Mouse (Mus musculus) erythroblast, embryonic 14.5 days (primary cell): ENCODE measurements around the gene Rab31. TPM values are rescaled to one million over a fixed set of nuclear protein-coding genes. Genes with fewer than 3 reads are reported as not detected.

Experiments
- H3K27me3 ChIP-seq: 2 replicates; pipeline ENCODE4 v1.6.1; 2012; ENCODE audit warnings: inconsistent platforms; ENCODE audit not compliant: control insufficient read depth
- H3K36me3 ChIP-seq: 2 replicates; pipeline ENCODE4 v1.6.1; 2012; ENCODE audit warnings: mild to moderate bottlenecking, inconsistent platforms; ENCODE audit not compliant: control insufficient read depth
- H3K4me1 ChIP-seq: 2 replicates; pipeline ENCODE4 v1.6.1; 2012; ENCODE audit warnings: inconsistent platforms; ENCODE audit not compliant: control insufficient read depth
- H3K4me3 ChIP-seq: replicated peaks from 2 replicates; pipeline ENCODE3; 2012; ENCODE audit warnings: moderate library complexity, mild to moderate bottlenecking, inconsistent platforms
- H3K9me3 ChIP-seq: 2 replicates; pipeline ENCODE4 v1.6.1; 2012; ENCODE audit warnings: low read length, inconsistent platforms, mixed read lengths; ENCODE audit not compliant: control insufficient read depth
- GATA1 ChIP-seq: IDR thresholded peaks from 2 replicates; pipeline ENCODE4 v1.6.1; 2012; ENCODE audit warnings: low read length, inconsistent platforms, mixed read lengths
- TAL1 ChIP-seq: IDR thresholded peaks from 3 replicates; pipeline ENCODE4 v1.6.1; 2012; ENCODE audit warnings: low read length, inconsistent platforms, mixed read lengths
- polyA plus RNA-seq: library from polyadenylated mRNA; stranded (reverse); fragments of >175 nt; gene quantifications from 2 replicates; pipeline ENCODE4 v1.2.3, GENCODE M21; 2012

Gene Rab31
- polyA plus RNA-seq, 1 experiment, result not detected

- Histone ChIP-seq H3K27me3 (no peaks in the 10 kb centered on the region), H3K4me1 (no peaks in the 10 kb centered on the region), H3K9me3 (no peaks in the 10 kb centered on the region), H3K4me3 (no peak overlapping the region), H3K36me3 (no peaks in the 10 kb centered on the region)
- TF ChIP-seq GATA1 (no peak), TAL1 (no peak)
Observed at GRCm38 (mm10) chr17:65701797-65702566, 70.6 kb downstream of the Rab31 start.

- Histone ChIP-seq H3K36me3 (no peaks in the 10 kb centered on the region), H3K27me3 (no peaks in the 10 kb centered on the region), H3K9me3 (no peaks in the 10 kb centered on the region), H3K4me3 (no peak overlapping the region), H3K4me1 (no peaks in the 10 kb centered on the region)
- TF ChIP-seq TAL1 (no peak), GATA1 (no peak)
Observed at GRCm38 (mm10) chr17:65701356-65701755, 71.2 kb downstream of the Rab31 start.

- H3K27me3 ChIP-seq, result no peaks in the 10 kb centered on the region
Observed at GRCm38 (mm10) chr17:65700060-65700459, 72.5 kb downstream of the Rab31 start.

GRCm38 (mm10) chr17:65697791-65698463, 74.6 kb downstream of the Rab31 start:
- no peaks in the 10 kb centered on the region for H3K36me3 ChIP-seq
- TF ChIP-seq TAL1 (no peak), GATA1 (no peak)
- no peaks in the 10 kb centered on the region for H3K9me3 ChIP-seq
- H3K27me3 ChIP-seq, result no peaks in the 10 kb centered on the region
- H3K4me1 ChIP-seq, result no peaks in the 10 kb centered on the region
- no peak overlapping the region for H3K4me3 ChIP-seq

More at GRCm38 (mm10) chr17:65700060-65700459, 72.5 kb downstream of the Rab31 start:
- Histone ChIP-seq H3K4me1 (no peaks in the 10 kb centered on the region), H3K4me3 (no peak overlapping the region), H3K36me3 (no peaks in the 10 kb centered on the region), H3K9me3 (no peaks in the 10 kb centered on the region)
- TF ChIP-seq TAL1, result no peak
- no peak for TF ChIP-seq GATA1

- Histone ChIP-seq H3K9me3 (no peaks in the 10 kb centered on the region), H3K4me3 (no peak overlapping the region), H3K27me3 (no peaks in the 10 kb centered on the region), H3K4me1 (no peaks in the 10 kb centered on the region), H3K36me3 (no peaks in the 10 kb centered on the region)
- TF ChIP-seq TAL1, result no peak
- TF ChIP-seq GATA1, result no peak
Observed at GRCm38 (mm10) chr17:65696939-65697338, 75.6 kb downstream of the Rab31 start.

GRCm38 (mm10) chr17:65692276-65692675, 80.3 kb downstream of the Rab31 start:
- no peak overlapping the region for H3K4me3 ChIP-seq
- no peaks in the 10 kb centered on the region for H3K36me3 ChIP-seq
- H3K4me1 ChIP-seq, result no peaks in the 10 kb centered on the region
- TF ChIP-seq GATA1, result no peak
- no peak for TF ChIP-seq TAL1
- H3K9me3 ChIP-seq, result no peaks in the 10 kb centered on the region
- no peaks in the 10 kb centered on the region for H3K27me3 ChIP-seq

- Histone ChIP-seq H3K36me3 (no peaks in the 10 kb centered on the region), H3K4me1 (no peaks in the 10 kb centered on the region), H3K27me3 (no peaks in the 10 kb centered on the region), H3K9me3 (no peaks in the 10 kb centered on the region), H3K4me3 (no peak overlapping the region)
- TF ChIP-seq GATA1 (no peak), TAL1 (no peak)
Observed at GRCm38 (mm10) chr17:65683731-65684130, 88.8 kb downstream of the Rab31 start.

GRCm38 (mm10) chr17:65683316-65683715, 89.2 kb downstream of the Rab31 start:
- TF ChIP-seq TAL1 (no peak), GATA1 (no peak)
- no peak overlapping the region for H3K4me3 ChIP-seq
- H3K4me1 ChIP-seq, result no peaks in the 10 kb centered on the region
- no peaks in the 10 kb centered on the region for H3K9me3 ChIP-seq
- H3K36me3 ChIP-seq, result no peaks in the 10 kb centered on the region
- H3K27me3 ChIP-seq, result no peaks in the 10 kb centered on the region

- H3K4me3 ChIP-seq, result no peak overlapping the region
- H3K36me3 ChIP-seq, result no peaks in the 10 kb centered on the region
- no peak for TF ChIP-seq TAL1
- no peak for TF ChIP-seq GATA1
- H3K9me3 ChIP-seq, result no peaks in the 10 kb centered on the region
- H3K4me1 ChIP-seq, result no peaks in the 10 kb centered on the region
- no peaks in the 10 kb centered on the region for H3K27me3 ChIP-seq
Observed at GRCm38 (mm10) chr17:65682071-65682680, 90.4 kb downstream of the Rab31 start.

- TF ChIP-seq TAL1, result no peak
- no peak for TF ChIP-seq GATA1
- Histone ChIP-seq H3K4me3 (no peak overlapping the region), H3K4me1 (no peaks in the 10 kb centered on the region), H3K27me3 (no peaks in the 10 kb centered on the region), H3K9me3 (no peaks in the 10 kb centered on the region), H3K36me3 (no peaks in the 10 kb centered on the region)
Observed at GRCm38 (mm10) chr17:65681516-65681915, 91.0 kb downstream of the Rab31 start.
